Mouse (Mus musculus): Measurements from ENCODE around the gene Zfp612. TPM values are rescaled to one million over a fixed set of nuclear protein-coding genes. Genes with fewer than 3 reads are reported as not detected.
"Not testable (repeated sequence)": the region's sequence is repeated elsewhere in the genome, so short reads cannot be mapped to it uniquely, and the experiment has no call there.

Gene Zfp612
- polyA plus RNA-seq (2017; shearing (Covaris generic)), result 1 to 10 TPM; 1.3 to 1.7 TPM

- peak; percentile 54 for ATAC-seq
Observed at GRCm38 (mm10) chr8:110079282-110080221, at the start of gene Zfp612. Gene Zfp612 (plus strand): TSS chr8:110079746.

GRCm38 (mm10) chr8:110033771-110034170 is 45.8 kb upstream of the Zfp612 start:
- not testable (repeated sequence) for ATAC-seq

- ATAC-seq, result no peak
Observed at GRCm38 (mm10) chr8:110034331-110034730, 45.2 kb upstream of the Zfp612 start.

GRCm38 (mm10) chr8:110036156-110036555 is 43.4 kb upstream of the Zfp612 start:
- no peak for ATAC-seq

- no peak for ATAC-seq
Observed at GRCm38 (mm10) chr8:110039216-110039615, 40.3 kb upstream of the Zfp612 start.

- ATAC-seq, result no peak
Observed at GRCm38 (mm10) chr8:110039659-110040058, 39.9 kb upstream of the Zfp612 start, which contains the start of gene Chst4. Gene Chst4 (minus strand): TSS chr8:110039740.

GRCm38 (mm10) chr8:110040509-110040908 is 39.0 kb upstream of the Zfp612 start:
- no peak for ATAC-seq

- ATAC-seq, result no peak
Observed at GRCm38 (mm10) chr8:110051208-110051607, 28.3 kb upstream of the Zfp612 start.

GRCm38 (mm10) chr8:110058207-110058606 is 21.3 kb upstream of the Zfp612 start:
- ATAC-seq, result no peak

GRCm38 (mm10) chr8:110064161-110064560 is 15.4 kb upstream of the Zfp612 start:
- ATAC-seq, result no peak

- no peak for ATAC-seq
Observed at GRCm38 (mm10) chr8:110064606-110065365, 14.8 kb upstream of the Zfp612 start.

- no peak for ATAC-seq
Observed at GRCm38 (mm10) chr8:110065676-110066075, 13.9 kb upstream of the Zfp612 start.

GRCm38 (mm10) chr8:110069706-110070105 is 9.8 kb upstream of the Zfp612 start:
- ATAC-seq, result no peak

GRCm38 (mm10) chr8:110071600-110071999 is 7.9 kb upstream of the Zfp612 start:
- no peak for ATAC-seq

- ATAC-seq, result no peak
Observed at GRCm38 (mm10) chr8:110074496-110074895, 5.0 kb upstream of the Zfp612 start.

GRCm38 (mm10) chr8:110082416-110083105 is 3.0 kb downstream of the Zfp612 start:
- no peak for ATAC-seq

GRCm38 (mm10) chr8:110091869-110092268 is 12.3 kb downstream of the Zfp612 start:
- no peak for ATAC-seq

GRCm38 (mm10) chr8:110100907-110101306 is 21.4 kb downstream of the Zfp612 start, which contains the start of gene Gm21964:
Gene Gm21964 (plus strand): TSS chr8:110101207.
- ATAC-seq, result no peak

GRCm38 (mm10) chr8:110101676-110102075 is 22.1 kb downstream of the Zfp612 start:
- no peak for ATAC-seq

GRCm38 (mm10) chr8:110102653-110103052 is 23.1 kb downstream of the Zfp612 start, which contains the start of gene Gm17720:
Gene Gm17720 (minus strand): TSS chr8:110102753.
- ATAC-seq, result no peak

GRCm38 (mm10) chr8:110119715-110120114 is 40.2 kb downstream of the Zfp612 start:
- no peak for ATAC-seq

GRCm38 (mm10) chr8:110130537-110130936 is 51.0 kb downstream of the Zfp612 start:
- no peak for ATAC-seq

GRCm38 (mm10) chr8:110134236-110134635 is 54.7 kb downstream of the Zfp612 start:
- ATAC-seq, result no peak

Data from activated CD4-positive, CD25-positive, alpha-beta regulatory T cell, adult 4 months (primary cell).